Mouse (Mus musculus) brain, embryonic 14.5 days (tissue): ENCODE measurements around the gene Thsd7b.
"Not testable (repeated sequence)": the region's sequence is repeated elsewhere in the genome, so short reads cannot be mapped to it uniquely, and the experiment has no call there.

ENCODE experiments used
- CTCF ChIP-seq: fragments of 200-500 bp; IDR thresholded peaks from 2 replicates; pipeline ENCODE4 v1.5.1; 2012; ENCODE audit warnings: inconsistent platforms, mild to moderate bottlenecking, moderate library complexity, borderline replicate concordance; ENCODE audit not compliant: insufficient read depth, insufficient read length; ENCODE audit errors: extremely low read depth
- POLR2A ChIP-seq: fragments of 200-500 bp; IDR thresholded peaks from 2 replicates; pipeline ENCODE4 v1.6.1; 2012; ENCODE audit warnings: mild to moderate bottlenecking, inconsistent platforms, borderline replicate concordance; ENCODE audit not compliant: poor library complexity, insufficient read depth, insufficient read length, severe bottlenecking; ENCODE audit errors: extremely low read depth

DNA sequence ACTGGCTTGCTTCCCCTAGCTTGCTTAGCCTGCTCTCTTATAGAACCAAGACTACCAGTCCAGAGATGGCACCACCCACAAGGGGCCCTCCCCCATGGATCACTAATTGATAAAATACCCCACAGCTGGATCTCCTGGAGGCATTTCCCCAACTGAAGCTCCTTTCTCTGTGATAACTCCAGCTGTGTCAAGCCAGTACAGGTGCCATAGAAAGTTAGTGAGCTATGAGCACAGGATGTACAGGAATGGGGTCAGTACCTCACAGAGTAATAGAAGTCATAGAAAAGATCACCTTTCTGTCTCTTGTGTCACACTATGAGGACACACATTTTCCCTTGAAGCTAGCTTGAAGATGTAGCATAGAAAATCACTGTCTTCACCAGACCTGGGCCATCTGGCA, 716.1 kb downstream of the Thsd7b start:
- TF ChIP-seq CTCF, POLR2A: not testable (repeated sequence)
